ENCODE assay signal across 8 mouse cellular contexts in the genomic region with DNA sequence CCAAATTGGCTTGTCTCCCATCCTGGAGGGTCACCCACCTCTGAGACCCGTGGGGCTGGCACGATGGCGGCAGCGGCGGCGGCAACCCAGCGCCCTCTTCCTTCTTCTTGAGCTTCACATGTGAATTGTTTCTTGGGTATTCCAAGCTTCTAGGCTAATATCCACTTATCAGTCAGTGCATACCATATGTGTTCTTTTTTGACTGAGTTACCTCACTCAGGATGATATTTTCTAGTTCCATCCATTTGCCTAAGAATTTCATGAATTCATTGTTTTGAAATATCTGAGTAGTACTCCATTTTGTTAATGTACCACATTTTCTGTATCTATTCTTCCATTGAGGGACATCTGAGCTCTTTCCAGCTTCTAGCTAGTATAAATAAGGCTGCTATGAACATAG. TPM values are rescaled to one million over a fixed set of nuclear protein-coding genes. Genes with fewer than 3 reads are reported as not detected.
DNase-seq lines count a peak whose midpoint lies in the region; ATAC-seq and TF ChIP-seq lines count a peak whose summit lies in the region.
"Not testable (repeated sequence)": the region's sequence is repeated elsewhere in the genome, so short reads cannot be mapped to it uniquely, and the experiment has no call there.

Gene Nutf2-ps1 (minus strand): TSS at position 101 of the 400 bp plus-strand sequence.

- not testable (repeated sequence) for H3K4me1 ChIP-seq in G1E (ENCODE audit: insufficient read depth, low read depth, low read length); embryonic facial prominence, embryonic 11.5 days (ENCODE audit: control insufficient read depth, insufficient read depth, low read length); kidney, embryonic 15.5 days; limb, embryonic 11.5 days (ENCODE audit: control insufficient read depth, insufficient read depth, low read length); stomach, embryonic 14.5 days (ENCODE audit: control insufficient read depth, insufficient read depth, low read length)

- TF ChIP-seq CTCF in G1E (IDR thresholded peaks at IDR 0.05; ENCODE audit: low read depth, low read length): not testable (repeated sequence)

- not testable (repeated sequence) for ATAC-seq in G1E (ENCODE audit: extremely low read depth, insufficient number of reproducible peaks, low FRiP score, poor library complexity, severe bottlenecking); embryonic facial prominence, embryonic 11.5 days (replicated peaks; ENCODE audit: insufficient number of reproducible peaks, low FRiP score, low TSS enrichment, low read depth); kidney, embryonic 15.5 days (replicated peaks; ENCODE audit: low FRiP score); limb, embryonic 11.5 days (ENCODE audit: insufficient number of reproducible peaks, low FRiP score, low TSS enrichment, low read depth); megakaryocyte progenitor cell, adult 5-6 weeks (replicated peaks; ENCODE audit: poor library complexity); stomach, embryonic 14.5 days (ENCODE audit: insufficient number of reproducible peaks, insufficient read depth, low FRiP score, low read depth)

- H3K4me3 ChIP-seq in G1E (ENCODE audit: low read depth, low read length); embryonic facial prominence, embryonic 11.5 days (ENCODE audit: low read depth, low read length); kidney, embryonic 15.5 days (replicated peaks); limb, embryonic 11.5 days (ENCODE audit: low read depth, low read length); stomach, embryonic 14.5 days (ENCODE audit: low read depth, low read length): not testable (repeated sequence)

- H3K9ac ChIP-seq in embryonic facial prominence, embryonic 11.5 days (replicated peaks; ENCODE audit: low read length); kidney, embryonic 15.5 days; limb, embryonic 11.5 days (ENCODE audit: low read length); stomach, embryonic 14.5 days (replicated peaks; ENCODE audit: low read depth, low read length): not testable (repeated sequence)

- not testable (repeated sequence) for H3K36me3 ChIP-seq in G1E (replicated peaks); embryonic facial prominence, embryonic 11.5 days (replicated peaks; ENCODE audit: control insufficient read depth, insufficient read depth, low read depth, low read length); kidney, embryonic 15.5 days; limb, embryonic 11.5 days (ENCODE audit: control insufficient read depth, insufficient read depth, low read length); stomach, embryonic 14.5 days (ENCODE audit: control insufficient read depth, insufficient read depth, low read length)

- not testable (repeated sequence) for H3K27ac ChIP-seq in embryonic facial prominence, embryonic 11.5 days (replicated peaks; ENCODE audit: low read depth, low read length); kidney, embryonic 15.5 days; limb, embryonic 11.5 days (replicated peaks; ENCODE audit: low read depth, low read length); stomach, embryonic 14.5 days (ENCODE audit: low read length)

- H3K27me3 ChIP-seq in G1E (ENCODE audit: insufficient read depth, low read length): peaks cover 28% of the 10 kb centered on the region
- H3K27me3 ChIP-seq in embryonic facial prominence, embryonic 11.5 days (ENCODE audit: control insufficient read depth, insufficient read depth, low read length); kidney, embryonic 15.5 days; limb, embryonic 11.5 days (ENCODE audit: control insufficient read depth, insufficient read depth, low read length); stomach, embryonic 14.5 days (ENCODE audit: control insufficient read depth, insufficient read depth, low read length): not testable (repeated sequence)

- intact Hi-C loops in heart, postnatal 14 days (cut with DNase I): not testable (repeated sequence)

- not testable (repeated sequence) for DNase-seq in G1E (ENCODE audit: low spot score); embryonic facial prominence, embryonic 11.5 days (ENCODE audit: low spot score); gastrocnemius, postnatal 10 days; heart, postnatal 14 days; limb, embryonic 11.5 days (ENCODE audit: low spot score)

- not testable (repeated sequence) for H3K4me2 ChIP-seq in embryonic facial prominence, embryonic 11.5 days (ENCODE audit: low read depth, low read length); kidney, embryonic 15.5 days; limb, embryonic 11.5 days (ENCODE audit: low read depth, severe bottlenecking); stomach, embryonic 14.5 days (replicated peaks; ENCODE audit: low read depth, low read length)

- 96% methylated on average over 7 of the region's 7 CpGs for WGBS in embryonic facial prominence, embryonic 11.5 days
- WGBS in kidney, embryonic 15.5 days: 95% methylated on average over 7 of the region's 7 CpGs
- WGBS in limb, embryonic 11.5 days: 95% methylated on average over 7 of the region's 7 CpGs
- 96% methylated on average over 7 of the region's 7 CpGs for WGBS in stomach, embryonic 14.5 days

- peaks cover 16% of the 10 kb centered on the region for H3K9me3 ChIP-seq in G1E (replicated peaks)
- not testable (repeated sequence) for H3K9me3 ChIP-seq in embryonic facial prominence, embryonic 11.5 days (replicated peaks; ENCODE audit: control insufficient read depth, low read length); limb, embryonic 11.5 days (ENCODE audit: control insufficient read depth, low read length)
- peaks cover 16% of the 10 kb centered on the region for H3K9me3 ChIP-seq in kidney, embryonic 15.5 days (replicated peaks)
- H3K9me3 ChIP-seq in stomach, embryonic 14.5 days (ENCODE audit: control insufficient read depth, low read depth, low read length): peaks cover 13% of the 10 kb centered on the region; the same call in 1 of the 2 replicates

RNA-seq across cellular contexts. Expression of gene Nutf2-ps1, which starts in this region (rescaled TPM):
- 133 and 225 TPM in 2 replicates for total RNA-seq in G1E (2014; fragmentation: Nextera tagmentation)
- 46.8 and 89.6 TPM in 2 replicates for total RNA-seq in G1E (2017)
- 191 and 224 TPM in 2 replicates for polyA plus RNA-seq in G1E (2012)
- polyA plus RNA-seq in embryonic facial prominence, embryonic 11.5 days (2014; fragmentation: Nextera tagmentation; extraction: Ambion mirVana): 507 and 549 TPM in 2 replicates
- 10 to 100 TPM; 83.4 to 96.6 TPM for total RNA-seq in gastrocnemius, postnatal 10 days (2021)
- total RNA-seq in heart, postnatal 14 days (2021): 10 to 100 TPM; 85.0 to 85.9 TPM
- polyA plus RNA-seq in kidney, embryonic 15.5 days (2015; fragmentation: Nextera tagmentation; extraction: Ambion mirVana): 381 and 430 TPM in 2 replicates
- 471 and 513 TPM in 2 replicates for polyA plus RNA-seq in limb, embryonic 11.5 days (2014; fragmentation: Nextera tagmentation; extraction: Ambion mirVana)
- 60.9 and 62.8 TPM in 2 replicates for total RNA-seq in megakaryocyte progenitor cell, adult 5-6 weeks (2015)
- 141 and 174 TPM in 2 replicates for total RNA-seq in megakaryocyte progenitor cell, adult 5-6 weeks (2017)
- polyA plus RNA-seq in stomach, embryonic 14.5 days (2014; fragmentation: Nextera tagmentation; extraction: Ambion mirVana): 335 and 346 TPM in 2 replicates
